Mouse (Mus musculus): ENCODE data around the gene Pakap.

Pakap gene

GRCm38 (mm10) chr4:57715849-57716248 is 147.9 kb downstream of the Pakap start:
- no peak for DNase-seq (ENCODE audit: low spot score)

- no peak for DNase-seq (ENCODE audit: low spot score)
Observed at GRCm38 (mm10) chr4:57716735-57717134, 148.8 kb downstream of the Pakap start.

- no peak for DNase-seq (ENCODE audit: low spot score)
Observed at GRCm38 (mm10) chr4:57717354-57717753, 149.4 kb downstream of the Pakap start, which contains the start of gene Akap2. Akap2 (plus strand) TSS chr4:57717657.

GRCm38 (mm10) chr4:57719370-57719769 is 151.4 kb downstream of the Pakap start:
- no peak for DNase-seq (ENCODE audit: low spot score)

- DNase-seq (ENCODE audit: low spot score) = no peak
Observed at GRCm38 (mm10) chr4:57720869-57721361, 152.9 kb downstream of the Pakap start.

GRCm38 (mm10) chr4:57722296-57722695 is 154.3 kb downstream of the Pakap start:
- DNase-seq (ENCODE audit: low spot score) = no peak

- no peak for DNase-seq (ENCODE audit: low spot score)
Observed at GRCm38 (mm10) chr4:57723659-57724058, 155.7 kb downstream of the Pakap start.

GRCm38 (mm10) chr4:57725569-57725968 is 157.6 kb downstream of the Pakap start:
- no peak for DNase-seq (ENCODE audit: low spot score)

GRCm38 (mm10) chr4:57728611-57729183 is 160.7 kb downstream of the Pakap start:
- DNase-seq (ENCODE audit: low spot score) = no peak

- no peak for DNase-seq (ENCODE audit: low spot score)
Observed at GRCm38 (mm10) chr4:57730047-57730446, 162.1 kb downstream of the Pakap start.

- no peak for DNase-seq (ENCODE audit: low spot score)
Observed at GRCm38 (mm10) chr4:57730801-57731598, 163.0 kb downstream of the Pakap start.

GRCm38 (mm10) chr4:57732351-57732750 is 164.4 kb downstream of the Pakap start:
- no peak for DNase-seq (ENCODE audit: low spot score)

- no peak for DNase-seq (ENCODE audit: low spot score)
Observed at GRCm38 (mm10) chr4:57733445-57733844, 165.5 kb downstream of the Pakap start.

- DNase-seq (ENCODE audit: low spot score) = no peak
Observed at GRCm38 (mm10) chr4:57735426-57735825, 167.4 kb downstream of the Pakap start.

GRCm38 (mm10) chr4:57738856-57739552 is 171.0 kb downstream of the Pakap start:
- no peak for DNase-seq (ENCODE audit: low spot score)

GRCm38 (mm10) chr4:57743325-57743929 is 175.4 kb downstream of the Pakap start:
- no peak for DNase-seq (ENCODE audit: low spot score)

GRCm38 (mm10) chr4:57750651-57751050 is 182.7 kb downstream of the Pakap start:
- no peak for DNase-seq (ENCODE audit: low spot score)

GRCm38 (mm10) chr4:57751054-57751453 is 183.1 kb downstream of the Pakap start:
- no peak for DNase-seq (ENCODE audit: low spot score)

- DNase-seq (ENCODE audit: low spot score) = no peak
Observed at GRCm38 (mm10) chr4:57751566-57751965, 183.6 kb downstream of the Pakap start.

GRCm38 (mm10) chr4:57755085-57755484 is 187.1 kb downstream of the Pakap start:
- DNase-seq (ENCODE audit: low spot score) = no peak

- DNase-seq (ENCODE audit: low spot score) = no peak
Observed at GRCm38 (mm10) chr4:57757997-57758396, 190.0 kb downstream of the Pakap start.

- DNase-seq (ENCODE audit: low spot score) = no peak
Observed at GRCm38 (mm10) chr4:57762424-57762823, 194.4 kb downstream of the Pakap start.
